Mouse (Mus musculus): ENCODE results near the gene P4htm. TPM values are rescaled to one million over a fixed set of nuclear protein-coding genes. Genes with fewer than 3 reads are reported as not detected.

P4htm gene
- polyA plus RNA-seq, 1 experiment from 2014 or later: 23.6 TPM

DNA sequence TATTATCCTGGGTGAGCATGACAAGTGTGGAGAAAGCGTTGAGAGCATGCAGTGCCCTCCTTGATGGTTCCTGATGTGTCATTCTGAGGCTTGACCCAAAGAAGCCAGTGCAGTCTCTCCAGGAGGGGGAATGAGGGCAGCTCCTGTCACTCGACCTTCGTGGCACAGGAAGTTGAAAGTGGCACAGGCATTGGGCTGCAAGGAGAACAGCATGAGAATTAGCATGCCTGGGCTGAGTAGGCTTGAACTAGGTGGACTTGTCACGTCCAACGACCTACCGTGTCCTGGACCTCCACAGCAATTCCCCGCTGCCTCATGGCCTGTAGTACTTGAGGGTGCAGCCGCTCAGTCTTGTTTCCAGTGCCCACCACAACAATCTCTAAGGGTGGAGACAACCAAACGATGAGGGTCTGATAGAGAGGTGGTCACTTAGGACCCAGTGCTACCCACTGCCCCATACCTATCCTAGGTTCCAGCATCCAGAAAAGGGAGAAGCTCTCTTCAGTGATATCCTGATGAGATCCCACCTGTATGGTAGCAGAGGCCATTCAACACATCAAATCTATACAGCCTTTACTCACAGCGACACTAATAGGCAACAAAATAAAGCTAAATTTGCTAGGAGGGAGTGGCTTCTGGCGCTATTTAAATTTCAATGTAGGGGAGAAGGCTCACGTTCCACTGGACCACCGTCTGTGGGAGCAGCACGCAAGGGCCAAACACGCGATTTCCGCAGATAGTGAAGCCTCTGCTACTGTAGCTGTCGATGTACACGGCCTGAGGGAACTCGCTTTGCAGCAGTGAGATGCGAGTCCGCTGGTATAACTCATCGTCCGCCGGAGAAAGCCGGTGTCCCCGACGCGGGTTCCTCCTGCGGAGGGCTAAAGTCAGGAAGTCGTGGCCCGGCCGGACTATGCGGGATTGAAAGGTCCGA is 31.3 kb downstream of the P4htm start:
- Histone ChIP-seq H3K27ac (ENCODE audit: low read length) (peak overlapping the region; percentile 95), H3K9ac (replicated peaks; ENCODE audit: low read depth, low read length) (peak overlapping the region; percentile 72), H3K4me1 (replicated peaks; ENCODE audit: control insufficient read depth, insufficient read depth, low read length) (peaks cover 44% of the 10 kb centered on the region), H3K36me3 (ENCODE audit: control insufficient read depth, insufficient read depth) (peaks cover 14% of the 10 kb centered on the region), H3K4me3 (replicated peaks; ENCODE audit: low read length) (peak overlapping the region; percentile 64), H3K4me2 (ENCODE audit: low read length) (peak overlapping the region; percentile 84), H3K9me3 (ENCODE audit: control insufficient read depth, low read length) (no peaks in the 10 kb centered on the region), H3K27me3 (replicated peaks; ENCODE audit: control insufficient read depth, insufficient read depth, low read length) (no peaks in the 10 kb centered on the region)
- WGBS: 13% methylated on average over 35 of the region's 35 CpGs
- no peak for ATAC-seq

- peaks cover 16% of the 10 kb centered on the region for H3K36me3 ChIP-seq (ENCODE audit: control insufficient read depth, insufficient read depth)
- no peak overlapping the region for H3K9ac ChIP-seq (replicated peaks; ENCODE audit: low read depth, low read length)
- no peak for ATAC-seq
- no peaks in the 10 kb centered on the region for H3K9me3 ChIP-seq (ENCODE audit: control insufficient read depth, low read length)
- peaks cover 34% of the 10 kb centered on the region for H3K4me1 ChIP-seq (replicated peaks; ENCODE audit: control insufficient read depth, insufficient read depth, low read length)
- 88% methylated on average over 7 of the region's 7 CpGs for WGBS
- H3K4me2 ChIP-seq (ENCODE audit: low read length): no peak overlapping the region
- no peak overlapping the region for H3K27ac ChIP-seq (ENCODE audit: low read length)
- no peak overlapping the region for H3K4me3 ChIP-seq (replicated peaks; ENCODE audit: low read length)
- H3K27me3 ChIP-seq (replicated peaks; ENCODE audit: control insufficient read depth, insufficient read depth, low read length): no peaks in the 10 kb centered on the region
Measured at GRCm38 (mm10) chr9:108564131-108564530, 33.3 kb downstream of the P4htm start.

DNA sequence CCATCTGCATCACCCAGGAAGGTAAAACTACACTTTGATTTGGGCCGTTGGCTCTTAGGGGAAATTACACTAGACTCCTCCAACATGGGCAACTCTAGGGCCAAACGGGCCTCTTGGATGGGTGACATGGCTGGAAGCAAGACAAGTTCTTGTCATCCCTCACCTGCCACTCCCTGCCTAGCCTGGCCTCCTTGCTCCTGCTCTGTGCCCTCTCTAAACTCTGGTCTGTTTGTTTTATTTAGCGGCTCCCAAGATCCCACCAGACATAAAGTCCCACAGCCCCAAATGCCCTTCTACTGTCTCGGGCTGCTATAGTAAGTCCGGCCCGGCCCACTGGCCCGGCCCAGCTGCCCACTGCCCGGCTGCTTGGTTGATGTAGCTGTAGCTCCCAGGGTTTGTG is 33.8 kb downstream of the P4htm start:
- peaks cover 20% of the 10 kb centered on the region for H3K36me3 ChIP-seq (ENCODE audit: control insufficient read depth, insufficient read depth)
- no peak overlapping the region for H3K9ac ChIP-seq (replicated peaks; ENCODE audit: low read depth, low read length)
- no peak for ATAC-seq
- no peak overlapping the region for H3K27ac ChIP-seq (ENCODE audit: low read length)
- H3K4me3 ChIP-seq (replicated peaks; ENCODE audit: low read length): no peak overlapping the region
- H3K4me2 ChIP-seq (ENCODE audit: low read length): no peak overlapping the region
- H3K9me3 ChIP-seq (ENCODE audit: control insufficient read depth, low read length): no peaks in the 10 kb centered on the region
- 95% methylated on average over 8 of the region's 8 CpGs for WGBS
- H3K27me3 ChIP-seq (replicated peaks; ENCODE audit: control insufficient read depth, insufficient read depth, low read length): no peaks in the 10 kb centered on the region
- H3K4me1 ChIP-seq (replicated peaks; ENCODE audit: control insufficient read depth, insufficient read depth, low read length): peaks cover 32% of the 10 kb centered on the region

DNA sequence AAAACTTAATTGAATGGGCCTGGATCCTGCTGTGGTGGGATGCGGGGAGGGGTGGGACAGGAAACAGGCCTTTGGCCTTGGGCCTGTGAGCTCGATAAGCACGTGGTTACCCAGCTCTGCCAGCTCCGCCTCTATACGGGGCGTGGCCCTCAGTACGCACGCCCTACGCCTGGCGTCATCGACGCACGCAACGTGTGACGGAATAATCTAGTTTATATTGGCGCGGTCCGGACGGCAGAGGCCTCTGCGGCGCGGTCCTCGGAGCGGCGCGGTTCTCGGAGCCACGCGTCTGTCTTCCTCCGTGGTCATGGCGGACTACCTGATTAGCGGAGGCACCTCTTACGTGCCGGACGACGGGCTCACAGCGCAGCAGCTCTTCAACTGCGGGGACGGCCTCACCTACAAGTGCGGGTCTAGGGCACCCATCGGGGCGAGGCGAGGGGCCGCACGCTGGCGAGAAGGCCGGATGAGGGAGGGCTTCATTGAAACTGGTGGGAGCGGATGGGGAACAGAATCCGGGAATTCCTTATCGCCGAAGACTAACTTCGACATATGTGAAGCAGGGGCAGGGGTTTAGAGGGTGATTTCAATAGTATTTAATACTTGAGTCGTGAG is 37.1 kb downstream of the P4htm start, which contains the start of gene Impdh2:
TSS of gene Impdh2 (plus strand) at position 60 of the 615 bp plus-strand sequence.
- peak within 1 kb of the TSS; percentile 73 for H3K9ac ChIP-seq (replicated peaks; ENCODE audit: low read depth, low read length)
- peak within 1 kb of the TSS; percentile 75 for H3K27ac ChIP-seq (ENCODE audit: low read length)
- H3K4me3 ChIP-seq (replicated peaks; ENCODE audit: low read length): peak within 1 kb of the TSS; percentile 64
- no peaks in the 10 kb centered on the region for H3K9me3 ChIP-seq (ENCODE audit: control insufficient read depth, low read length)
- peak; percentile 99 for ATAC-seq
- H3K36me3 ChIP-seq (ENCODE audit: control insufficient read depth, insufficient read depth): peaks cover 36% of the 10 kb centered on the region
- no peaks in the 10 kb centered on the region for H3K27me3 ChIP-seq (replicated peaks; ENCODE audit: control insufficient read depth, insufficient read depth, low read length)
- H3K4me1 ChIP-seq (replicated peaks; ENCODE audit: control insufficient read depth, insufficient read depth, low read length): peaks cover 11% of the 10 kb centered on the region
- under 1% methylated on average over 53 of the region's 53 CpGs for WGBS
- peak within 1 kb of the TSS; percentile 82 for H3K4me2 ChIP-seq (ENCODE audit: low read length)

DNA sequence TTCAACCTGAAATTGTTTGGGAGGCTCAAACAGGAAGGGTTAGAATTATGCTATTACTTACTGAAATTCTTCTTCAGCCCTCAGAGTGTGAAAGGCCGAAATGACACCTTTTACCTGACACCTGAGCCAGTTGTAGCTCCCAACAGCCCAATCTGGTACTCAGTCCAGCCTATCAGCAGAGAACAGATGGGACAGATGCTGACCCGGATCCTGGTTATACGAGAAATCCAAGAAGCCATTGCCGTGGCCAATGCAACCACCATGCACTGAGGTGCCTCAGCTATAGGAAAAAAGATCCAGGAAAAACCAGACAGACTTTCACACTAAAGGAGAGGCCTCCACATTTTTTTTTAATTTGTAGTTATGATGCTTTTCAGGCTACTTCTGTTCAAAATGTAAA is 38.3 kb downstream of the P4htm start:
- H3K4me1 ChIP-seq (replicated peaks; ENCODE audit: control insufficient read depth, insufficient read depth, low read length): peaks cover 11% of the 10 kb centered on the region
- ATAC-seq: no peak
- H3K9me3 ChIP-seq (ENCODE audit: control insufficient read depth, low read length): no peaks in the 10 kb centered on the region
- no peak overlapping the region for H3K4me2 ChIP-seq (ENCODE audit: low read length)
- no peak overlapping the region for H3K9ac ChIP-seq (replicated peaks; ENCODE audit: low read depth, low read length)
- H3K27ac ChIP-seq (ENCODE audit: low read length): no peak overlapping the region
- peaks cover 38% of the 10 kb centered on the region for H3K36me3 ChIP-seq (ENCODE audit: control insufficient read depth, insufficient read depth)
- H3K27me3 ChIP-seq (replicated peaks; ENCODE audit: control insufficient read depth, insufficient read depth, low read length): no peaks in the 10 kb centered on the region
- WGBS: 94% methylated on average over 4 of the region's 4 CpGs
- no peak overlapping the region for H3K4me3 ChIP-seq (replicated peaks; ENCODE audit: low read length)

DNA sequence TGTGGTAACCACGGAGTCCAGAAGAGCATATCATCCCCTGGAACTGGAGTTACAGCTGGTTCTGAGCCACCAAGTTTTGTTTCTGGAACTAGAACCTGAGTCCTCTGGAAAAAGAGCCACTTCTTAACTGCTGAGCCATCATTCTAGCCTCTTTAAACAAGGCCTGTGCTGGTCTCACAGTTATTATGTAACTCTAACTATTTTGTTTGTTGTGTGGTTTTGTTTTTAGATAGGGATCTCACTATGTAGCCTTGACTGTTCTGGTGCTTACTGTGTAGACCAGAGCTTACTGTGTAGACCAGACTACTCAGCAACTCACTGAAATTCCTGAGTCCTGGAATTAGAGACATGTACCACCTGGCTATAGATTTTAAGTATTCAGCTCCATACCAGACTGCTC is 50.6 kb downstream of the P4htm start:
- no peak overlapping the region for H3K27ac ChIP-seq (ENCODE audit: low read length)
- no peak overlapping the region for H3K4me2 ChIP-seq (ENCODE audit: low read length)
- no peak overlapping the region for H3K9ac ChIP-seq (replicated peaks; ENCODE audit: low read depth, low read length)
- no peak overlapping the region for H3K4me3 ChIP-seq (replicated peaks; ENCODE audit: low read length)
- H3K36me3 ChIP-seq (ENCODE audit: control insufficient read depth, insufficient read depth): peaks cover 36% of the 10 kb centered on the region
- 100% methylated on average over 1 of the region's 1 CpGs for WGBS
- no peak for ATAC-seq
- no peaks in the 10 kb centered on the region for H3K4me1 ChIP-seq (replicated peaks; ENCODE audit: control insufficient read depth, insufficient read depth, low read length)
- H3K27me3 ChIP-seq (replicated peaks; ENCODE audit: control insufficient read depth, insufficient read depth, low read length): no peaks in the 10 kb centered on the region
- no peaks in the 10 kb centered on the region for H3K9me3 ChIP-seq (ENCODE audit: control insufficient read depth, low read length)

DNA sequence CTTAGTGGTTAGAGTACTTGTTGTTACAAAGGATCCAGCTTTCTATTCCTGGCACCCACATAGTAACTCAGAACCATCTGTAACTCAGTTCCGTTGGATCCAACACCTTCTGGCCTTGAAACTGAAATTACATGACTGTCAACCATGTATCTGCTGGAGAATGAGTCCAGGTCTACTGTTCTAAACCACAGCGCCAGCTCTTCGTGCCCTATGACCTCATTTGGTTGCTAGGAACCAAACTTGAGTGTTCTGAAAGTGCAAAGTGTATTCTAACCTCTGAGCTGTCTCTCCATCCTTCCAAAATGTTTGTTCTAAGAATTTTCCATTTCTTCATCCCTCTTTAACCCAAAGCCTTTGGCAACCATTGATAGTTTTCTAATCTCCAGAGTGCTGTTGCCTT is 51.5 kb downstream of the P4htm start:
- Histone ChIP-seq H3K4me3 (replicated peaks; ENCODE audit: low read length) (no peak overlapping the region), H3K36me3 (ENCODE audit: control insufficient read depth, insufficient read depth) (peaks cover 39% of the 10 kb centered on the region), H3K4me2 (ENCODE audit: low read length) (no peak overlapping the region), H3K4me1 (replicated peaks; ENCODE audit: control insufficient read depth, insufficient read depth, low read length) (no peaks in the 10 kb centered on the region), H3K9me3 (ENCODE audit: control insufficient read depth, low read length) (no peaks in the 10 kb centered on the region), H3K9ac (replicated peaks; ENCODE audit: low read depth, low read length) (no peak overlapping the region), H3K27me3 (replicated peaks; ENCODE audit: control insufficient read depth, insufficient read depth, low read length) (no peaks in the 10 kb centered on the region), H3K27ac (ENCODE audit: low read length) (no peak overlapping the region)
- no peak for ATAC-seq
- 92% methylated on average over 3 of the region's 3 CpGs for WGBS

DNA sequence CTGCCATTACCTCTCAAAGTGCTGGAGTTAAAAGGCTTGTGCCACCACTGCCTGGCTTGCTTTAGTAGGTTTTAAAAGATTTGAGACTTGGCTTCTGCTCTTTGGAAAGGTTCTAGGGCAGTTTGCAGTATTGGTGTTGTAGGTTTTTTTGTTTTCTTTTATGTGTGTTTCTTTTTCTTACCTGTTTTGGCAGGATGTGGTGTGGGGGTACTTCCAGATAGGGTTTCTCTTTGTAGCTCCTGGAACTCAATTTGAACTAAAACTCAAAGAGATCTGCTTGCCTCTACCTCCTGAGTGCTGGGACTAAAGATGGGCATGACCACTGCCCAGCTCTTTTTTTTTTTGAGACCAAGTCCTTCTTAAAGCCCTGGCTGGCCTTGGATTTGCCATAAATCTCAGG is 56.6 kb downstream of the P4htm start:
- Histone ChIP-seq H3K36me3 (ENCODE audit: control insufficient read depth, insufficient read depth) (peaks cover 37% of the 10 kb centered on the region), H3K9ac (replicated peaks; ENCODE audit: low read depth, low read length) (no peak overlapping the region), H3K9me3 (ENCODE audit: control insufficient read depth, low read length) (no peaks in the 10 kb centered on the region), H3K27ac (ENCODE audit: low read length) (no peak overlapping the region), H3K4me3 (replicated peaks; ENCODE audit: low read length) (no peak overlapping the region), H3K4me1 (replicated peaks; ENCODE audit: control insufficient read depth, insufficient read depth, low read length) (no peaks in the 10 kb centered on the region), H3K27me3 (replicated peaks; ENCODE audit: control insufficient read depth, insufficient read depth, low read length) (no peaks in the 10 kb centered on the region), H3K4me2 (ENCODE audit: low read length) (no peak overlapping the region)
- no peak for ATAC-seq

DNA sequence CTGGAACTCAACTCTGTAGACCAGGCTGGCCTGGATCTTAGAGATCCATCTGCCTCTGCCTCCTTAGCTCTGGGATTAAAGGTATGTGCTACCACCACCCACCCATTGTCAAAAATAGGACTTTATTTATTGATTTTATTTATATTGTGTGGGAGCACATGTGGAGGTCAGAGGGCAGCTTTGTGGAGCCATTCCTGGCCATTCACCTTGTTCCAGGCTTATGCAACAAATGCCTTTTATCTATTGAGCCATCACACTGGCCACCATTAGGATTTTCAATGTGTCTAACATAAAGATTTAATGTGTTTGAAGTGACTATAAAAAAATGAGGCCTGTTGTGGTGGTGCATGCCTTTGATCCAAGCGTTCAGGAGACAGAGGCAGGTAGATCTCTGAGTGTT is 66.0 kb downstream of the P4htm start:
- ATAC-seq: no peak
- Histone ChIP-seq H3K4me2 (ENCODE audit: low read length) (no peak overlapping the region), H3K4me1 (replicated peaks; ENCODE audit: control insufficient read depth, insufficient read depth, low read length) (no peaks in the 10 kb centered on the region), H3K36me3 (ENCODE audit: control insufficient read depth, insufficient read depth) (peaks cover 45% of the 10 kb centered on the region), H3K9ac (replicated peaks; ENCODE audit: low read depth, low read length) (no peak overlapping the region), H3K4me3 (replicated peaks; ENCODE audit: low read length) (no peak overlapping the region), H3K27ac (ENCODE audit: low read length) (no peak overlapping the region), H3K9me3 (ENCODE audit: control insufficient read depth, low read length) (no peaks in the 10 kb centered on the region), H3K27me3 (replicated peaks; ENCODE audit: control insufficient read depth, insufficient read depth, low read length) (no peaks in the 10 kb centered on the region)
- 97% methylated on average over 1 of the region's 1 CpGs for WGBS
